Mouse (Mus musculus): ENCODE measurements around the gene Tab1. TPM values are rescaled to one million over a fixed set of nuclear protein-coding genes. Genes with fewer than 3 reads are reported as not detected.
"Not testable (repeated sequence)": the region's sequence is repeated elsewhere in the genome, so short reads cannot be mapped to it uniquely, and the experiment has no call there.

Tab1 gene
- total RNA-seq, 2 experiments from 2014 or later, result 11.9 to 18.3 TPM

- no peak for DNase-seq
These were observed 27.2 kb upstream of the Tab1 start for GRCm38 (mm10) chr15:80105490-80106410.

DNA sequence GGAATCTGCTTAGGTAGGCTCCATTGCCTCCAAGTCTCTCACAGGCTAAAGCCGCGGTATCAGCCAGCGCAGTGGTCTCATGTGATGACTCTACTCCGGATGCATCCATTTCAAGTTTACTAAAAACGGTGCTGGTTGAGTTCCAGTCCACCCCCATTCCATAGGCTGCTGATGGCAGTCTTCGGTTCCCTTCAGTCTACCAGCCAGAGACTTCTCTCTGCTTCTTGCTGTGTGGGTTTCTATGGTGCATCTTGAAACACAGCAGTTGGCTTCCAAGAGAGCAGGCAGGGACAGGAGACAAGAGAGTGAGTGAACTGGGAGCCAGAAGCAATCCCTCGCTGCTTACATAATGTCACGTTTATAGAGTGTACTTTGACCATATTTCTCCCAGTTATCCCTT, 25.8 kb upstream of the Tab1 start:
- DNase-seq, result no peak

DNA sequence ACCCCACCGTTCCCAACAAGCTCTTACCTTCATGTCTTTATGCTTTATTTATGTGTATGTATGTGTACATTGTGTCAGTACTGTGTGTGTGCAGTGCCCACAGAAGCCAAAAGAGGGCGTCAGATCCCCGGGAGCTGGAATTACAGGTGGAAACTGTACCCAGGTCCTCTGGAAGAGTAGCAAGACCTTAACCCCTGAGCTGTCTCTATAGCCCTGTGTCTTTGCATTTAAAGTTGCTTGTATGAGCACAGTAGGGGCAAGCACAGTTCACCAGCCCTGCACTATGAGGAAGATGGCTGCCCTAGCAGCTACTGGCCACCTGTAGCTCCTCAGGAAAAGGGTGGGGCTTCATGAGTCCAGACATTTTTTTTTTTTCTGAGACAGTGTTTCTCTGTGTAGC, 25.4 kb upstream of the Tab1 start:
- no peak for DNase-seq

- DNase-seq, result no peak
These were observed 21.5 kb upstream of the Tab1 start for GRCm38 (mm10) chr15:80111436-80111835.

DNA sequence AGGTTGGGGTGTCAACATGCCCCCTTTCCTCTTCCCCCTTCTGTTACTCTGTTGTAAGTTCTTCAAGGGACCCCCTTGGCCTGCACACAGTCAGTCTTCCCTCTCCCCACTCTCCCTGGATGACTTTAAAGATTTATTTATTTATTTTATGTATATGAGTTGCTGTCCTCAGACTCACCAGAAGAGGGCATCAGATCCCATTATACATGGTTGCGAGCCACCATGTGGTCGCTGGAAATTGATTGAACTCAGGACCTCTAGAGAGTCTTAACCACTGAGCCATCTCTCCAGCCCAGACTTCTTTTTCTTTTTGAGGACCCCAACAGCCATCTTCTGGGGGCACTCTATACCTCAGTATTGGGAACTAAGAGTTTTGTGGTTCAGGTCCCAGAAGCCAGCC, 20.4 kb upstream of the Tab1 start:
- DNase-seq, result no peak

- DNase-seq, result no peak
These were observed 18.5 kb upstream of the Tab1 start for GRCm38 (mm10) chr15:80114414-80114813.

- DNase-seq, result no peak
These were observed 17.7 kb upstream of the Tab1 start for GRCm38 (mm10) chr15:80115256-80115655.

- no peak for DNase-seq
These were observed 16.8 kb upstream of the Tab1 start for GRCm38 (mm10) chr15:80115866-80116794.

DNA sequence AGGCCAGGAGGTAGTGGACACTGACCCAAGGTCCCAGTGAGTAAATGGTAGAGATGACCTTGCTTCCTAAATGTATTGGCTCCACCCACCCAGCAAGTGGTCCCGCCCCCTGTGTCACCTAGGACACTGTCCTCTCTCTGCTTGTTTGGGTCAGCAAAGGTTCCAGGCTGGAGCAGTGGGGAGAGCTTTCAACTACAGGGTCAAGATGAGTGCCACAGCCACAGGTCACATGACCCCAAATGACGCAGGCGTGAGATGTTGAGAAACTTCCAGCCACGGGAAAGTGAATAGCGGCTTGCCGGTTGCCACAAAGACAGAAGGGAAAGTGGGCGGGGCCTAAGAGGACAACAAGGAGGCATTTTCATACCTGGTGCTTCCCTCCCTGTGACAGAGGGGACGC, 15.8 kb upstream of the Tab1 start:
- no peak for DNase-seq

GRCm38 (mm10) chr15:80119076-80119475, 13.9 kb upstream of the Tab1 start:
- DNase-seq, result no peak

GRCm38 (mm10) chr15:80121721-80122325, 11.1 kb upstream of the Tab1 start:
- no peak for DNase-seq

DNA sequence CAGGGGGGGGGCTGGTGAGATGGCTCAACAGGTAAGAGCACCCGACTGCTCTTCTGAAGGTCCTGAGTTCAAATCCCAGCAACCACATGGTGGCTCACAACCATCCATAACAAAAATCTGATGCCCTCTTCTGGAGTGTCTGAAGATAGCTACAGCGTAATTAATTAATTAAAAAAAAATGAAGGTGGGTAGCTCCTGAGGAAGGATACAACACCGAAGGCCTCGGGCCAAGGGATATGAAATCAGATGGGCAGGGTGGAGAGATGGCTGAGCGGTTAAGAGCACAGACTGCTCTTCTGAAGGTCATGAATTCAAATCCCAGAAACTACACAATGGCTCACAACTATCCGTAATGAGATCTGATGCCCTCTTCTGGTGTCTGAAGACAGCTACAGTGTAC, 10.5 kb upstream of the Tab1 start:
- not testable (repeated sequence) for DNase-seq

GRCm38 (mm10) chr15:80124651-80125050, 8.3 kb upstream of the Tab1 start:
- DNase-seq, result no peak

- DNase-seq, result no peak
These were observed 5.7 kb upstream of the Tab1 start for GRCm38 (mm10) chr15:80127191-80127590.

DNA sequence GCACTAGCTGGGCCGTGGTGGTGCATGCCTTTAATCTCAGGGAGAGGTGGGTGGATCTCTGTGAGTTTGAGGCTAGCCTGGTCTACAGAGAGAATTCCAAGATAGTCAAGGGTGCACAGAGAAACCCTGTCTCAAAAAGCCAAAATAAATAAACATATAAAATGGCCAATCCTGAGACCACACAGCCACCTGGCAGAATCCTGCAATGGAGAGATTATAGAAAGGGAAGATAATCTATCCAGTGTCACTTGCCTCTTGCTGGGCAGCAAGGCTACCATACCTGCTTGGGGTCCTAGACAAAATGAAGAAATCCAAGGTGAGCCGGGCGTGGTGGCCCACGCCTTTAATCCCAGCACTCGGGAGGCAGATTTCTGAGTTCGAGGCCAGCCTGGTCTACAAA, 2.9 kb upstream of the Tab1 start:
- no peak for DNase-seq

DNA sequence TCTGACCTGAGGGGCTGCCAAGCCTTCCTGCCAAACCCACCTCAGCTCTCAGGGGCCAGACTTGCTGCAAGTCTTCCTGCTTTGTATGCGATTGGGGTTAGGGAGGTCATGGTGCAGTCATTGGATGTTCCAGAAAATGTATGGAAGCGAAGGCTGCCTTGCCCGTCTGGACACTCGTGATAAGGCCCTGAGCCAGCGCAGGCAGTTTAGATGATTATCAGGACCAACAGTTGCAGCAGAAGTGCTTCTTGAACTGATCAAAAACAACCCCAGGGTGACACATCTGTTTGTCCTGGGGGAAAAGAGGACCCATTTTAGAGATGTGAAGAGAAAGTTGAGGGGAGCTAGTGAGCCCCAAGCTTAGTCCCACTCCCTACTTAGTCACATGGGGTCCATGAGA, 2.2 kb upstream of the Tab1 start:
- DNase-seq, result no peak

DNA sequence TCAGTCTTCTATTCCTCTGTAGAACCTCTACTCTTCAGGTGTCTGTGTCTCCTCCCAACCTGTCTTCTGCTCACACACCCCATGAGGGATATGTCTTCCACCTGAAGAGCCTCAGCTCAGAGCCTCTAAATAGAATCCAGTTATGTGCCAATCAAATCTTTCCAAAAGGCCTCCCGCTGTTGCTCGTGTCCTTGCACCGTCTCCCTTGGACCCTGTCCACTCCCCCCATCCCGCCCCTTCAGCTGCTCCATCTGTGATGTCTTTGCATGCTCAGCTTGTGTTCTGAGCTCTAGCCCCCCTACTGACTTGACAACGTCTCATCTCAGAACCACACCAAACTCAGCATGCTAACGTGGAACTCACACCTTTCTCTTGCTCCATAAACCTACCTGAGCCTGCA, 1.5 kb upstream of the Tab1 start:
- DNase-seq, result no peak

DNA sequence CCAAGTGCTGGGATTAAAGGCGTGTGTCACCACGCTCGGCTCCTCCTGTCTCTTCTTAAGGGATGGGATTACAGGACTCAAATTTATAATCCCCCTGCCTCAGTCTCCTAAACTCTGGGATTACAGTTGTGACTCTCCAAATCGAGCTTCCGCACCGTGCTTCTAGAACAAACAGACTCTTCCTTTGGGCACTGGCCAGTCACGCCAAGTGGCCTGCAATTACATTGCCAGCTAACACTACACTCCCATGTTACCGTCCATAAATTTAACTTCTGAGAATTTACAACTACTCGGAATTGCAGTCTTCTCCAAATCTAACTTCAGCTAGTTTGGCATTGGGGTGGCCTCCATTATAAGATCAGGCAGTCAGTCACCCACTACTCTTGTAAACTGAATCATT, 475 bp upstream of the Tab1 start:
- DNase-seq, result no peak

DNA sequence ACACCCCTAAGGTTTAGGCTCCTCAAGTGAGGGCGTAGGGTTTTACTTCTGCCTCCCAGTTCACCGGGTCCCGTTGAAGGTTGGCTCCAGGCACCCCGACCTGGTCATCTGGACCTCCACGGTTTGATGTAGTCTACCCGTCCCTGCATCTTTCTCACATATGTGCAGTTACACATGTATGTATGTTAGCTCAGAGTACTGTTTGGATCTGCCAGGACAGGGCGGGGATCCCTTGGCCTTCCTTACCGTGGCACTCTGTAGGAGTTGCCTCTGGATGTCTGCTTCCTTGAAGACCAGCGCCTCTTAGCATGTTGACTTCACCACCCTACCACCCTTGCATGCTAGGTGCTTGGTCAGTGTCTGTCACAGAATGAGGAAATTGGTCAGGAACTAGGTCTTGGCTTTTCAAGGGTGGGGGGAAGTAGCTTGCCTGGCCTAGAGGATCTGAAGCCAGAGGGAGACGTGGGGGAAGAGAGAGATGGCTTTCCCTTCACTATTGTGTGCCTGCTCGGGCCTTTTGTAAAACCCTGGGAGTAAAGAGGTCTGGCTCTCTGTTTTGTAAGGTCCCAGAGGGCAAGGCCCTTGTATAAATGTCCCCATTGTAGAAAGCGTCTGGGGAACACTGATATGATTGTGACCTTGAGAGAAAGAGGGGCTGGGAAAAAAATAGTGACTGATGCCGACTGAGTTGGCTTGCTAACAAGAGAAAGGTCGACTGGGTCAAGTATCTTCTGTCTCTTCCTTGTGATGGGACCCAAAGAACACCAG, 939 bp downstream of the Tab1 start:
- DNase-seq, result peak; percentile 23 to 37

GRCm38 (mm10) chr15:80134450-80134847, 1.5 kb downstream of the Tab1 start:
- DNase-seq, result peak; percentile 51 to 67

GRCm38 (mm10) chr15:80135499-80135898, 2.6 kb downstream of the Tab1 start:
- no peak for DNase-seq

DNA sequence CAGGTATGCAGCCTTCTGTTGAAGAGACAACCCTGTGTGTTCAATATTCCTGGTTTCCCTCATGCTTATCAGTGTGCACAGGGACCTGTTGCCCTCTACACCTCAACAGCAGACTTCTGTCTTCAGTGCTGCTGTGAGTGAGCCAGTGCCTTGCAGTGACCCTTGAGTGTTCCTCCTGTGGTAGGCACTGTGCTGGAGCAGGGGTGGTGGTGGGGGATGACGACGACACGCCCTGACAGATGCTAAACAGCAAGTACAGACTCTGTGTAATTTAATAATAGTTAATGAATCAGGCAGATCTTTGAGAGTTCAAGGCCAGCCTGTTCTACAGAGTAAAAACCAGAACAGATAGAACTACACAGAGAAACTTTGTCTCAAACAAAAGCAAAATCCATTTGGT, 3.7 kb downstream of the Tab1 start:
- DNase-seq, result peak in 1 of 2 experiments; percentile 52
